Comparison of ENCODE assay signal across 8 mouse cellular contexts in the genomic region with DNA sequence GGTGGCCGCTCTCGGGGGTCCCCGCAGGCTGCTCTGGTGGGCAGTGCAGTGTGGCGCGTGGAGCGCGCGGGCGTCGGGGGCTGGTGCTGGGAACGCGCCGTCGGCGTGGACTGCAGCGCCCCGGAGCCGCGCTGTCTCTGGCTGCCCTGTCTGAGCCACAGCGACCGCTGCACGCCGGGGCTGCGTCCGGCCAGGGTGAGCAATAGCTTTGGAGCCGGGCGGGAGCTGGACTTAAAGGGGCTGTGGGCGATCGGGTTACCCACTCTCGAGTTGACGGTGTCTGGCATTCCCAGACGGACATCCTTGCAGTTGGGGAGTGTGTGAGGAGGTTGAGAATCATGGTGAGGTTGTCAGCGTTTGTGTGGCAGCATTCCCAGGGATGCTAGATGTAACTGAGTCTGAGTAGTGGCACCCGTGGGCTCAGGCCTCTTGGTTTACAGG. TPM values are rescaled to one million over a fixed set of nuclear protein-coding genes. Genes with fewer than 3 reads are reported as not detected.
A peak's percentile ranks its signal among the peaks of the same experiment; 100 is the strongest.
DNase-seq lines count a peak whose midpoint lies in the region; ATAC-seq and TF ChIP-seq lines count a peak whose summit lies in the region.

No protein-coding gene starts in this region.

- peak overlapping the region; percentile 63 for H3K4me3 ChIP-seq in kidney, adult 2 months (ENCODE audit: insufficient read depth, low read depth, low read length)
- peak overlapping the region; percentile 75 to 84 for H3K4me3 ChIP-seq in heart, embryonic 14.5 days (ENCODE audit: control insufficient read depth in 1 of 2, insufficient read depth in 1 of 2, low read depth in 1 of 2, low read length in 2 of 2)
- peak overlapping the region; percentile 97 for H3K4me3 ChIP-seq in liver, embryonic 12.5 days
- peak overlapping the region; percentile 62 for H3K4me3 ChIP-seq in small intestine, adult 2 months (ENCODE audit: low read depth, low read length)

- WGBS in kidney, adult 2 months: 4% methylated on average over 34 of the region's 34 CpGs
- WGBS in heart, embryonic 14.5 days: under 1% methylated on average over 34 of the region's 34 CpGs
- WGBS in liver, embryonic 12.5 days (ENCODE audit: insufficient replicate concordance): under 1% methylated on average over 34 of the region's 34 CpGs
- 4% methylated on average over 34 of the region's 34 CpGs for WGBS in small intestine, adult 2 months

- peak overlapping the region; percentile 58 for H3K27ac ChIP-seq in kidney, adult 2 months (ENCODE audit: insufficient read depth, low read depth, low read length)
- H3K27ac ChIP-seq in heart, embryonic 14.5 days (replicated peaks in 1 of 2; ENCODE audit: control insufficient read depth in 1 of 2, insufficient read depth in 1 of 2, low read depth in 2 of 2, low read length in 2 of 2): peak overlapping the region; percentile 74 to 94
- H3K27ac ChIP-seq in liver, embryonic 12.5 days: peak overlapping the region; percentile 99
- H3K27ac ChIP-seq in small intestine, adult 2 months (ENCODE audit: insufficient read depth, low read depth, low read length): peak overlapping the region; percentile 15

- no peak for DNase-seq in kidney, adult 2 months
- no peak for DNase-seq in kidney, adult 9 months
- peak; percentile 62 for DNase-seq in adrenal gland, adult 2 months
- no peak for DNase-seq in adipocyte (ENCODE audit: low spot score)
- DNase-seq in thymus, postnatal 25 days: no peak

- peak overlapping the region; percentile 74 for H3K4me2 ChIP-seq in heart, embryonic 14.5 days (ENCODE audit: low read length)
- H3K4me2 ChIP-seq in liver, embryonic 12.5 days: peak overlapping the region; percentile 90

- H3K4me1 ChIP-seq in kidney, adult 2 months (ENCODE audit: control insufficient read depth, insufficient read depth, low read length): peaks cover 16% of the 10 kb centered on the region
- peaks cover 64 to 77% of the 10 kb centered on the region in 2 experiments for H3K4me1 ChIP-seq in heart, embryonic 14.5 days (ENCODE audit: control insufficient read depth in 2 of 2, insufficient read depth in 2 of 2, low read length in 2 of 2)
- peaks cover 92% of the 10 kb centered on the region for H3K4me1 ChIP-seq in liver, embryonic 12.5 days
- peaks cover 7% of the 10 kb centered on the region for H3K4me1 ChIP-seq in small intestine, adult 2 months (ENCODE audit: control insufficient read depth, insufficient read depth, insufficient read length, low read length)

- no peaks in the 10 kb centered on the region for H3K9me3 ChIP-seq in heart, embryonic 14.5 days (ENCODE audit: control insufficient read depth, low read length)
- H3K9me3 ChIP-seq in liver, embryonic 12.5 days (replicated peaks): no peaks in the 10 kb centered on the region

- no peaks in the 10 kb centered on the region for H3K36me3 ChIP-seq in kidney, adult 2 months (ENCODE audit: control insufficient read depth, insufficient read depth, low read length)
- H3K36me3 ChIP-seq in heart, embryonic 14.5 days (ENCODE audit: control insufficient read depth, insufficient read depth, low read length): peaks cover 25% of the 10 kb centered on the region
- peaks cover 24% of the 10 kb centered on the region for H3K36me3 ChIP-seq in liver, embryonic 12.5 days
- H3K36me3 ChIP-seq in small intestine, adult 2 months (ENCODE audit: control insufficient read depth, insufficient read depth, low read length): no peaks in the 10 kb centered on the region; the same call in 1 of the 2 replicates

- no peaks in the 10 kb centered on the region for H3K27me3 ChIP-seq in kidney, adult 2 months (replicated peaks; ENCODE audit: control insufficient read depth, insufficient read depth, low read length)
- no peaks in the 10 kb centered on the region for H3K27me3 ChIP-seq in heart, embryonic 14.5 days (ENCODE audit: control insufficient read depth, insufficient read depth, low read length)
- H3K27me3 ChIP-seq in liver, embryonic 12.5 days (replicated peaks): no peaks in the 10 kb centered on the region
- peaks cover 27% of the 10 kb centered on the region for H3K27me3 ChIP-seq in small intestine, adult 2 months (ENCODE audit: control insufficient read depth, insufficient read depth, low read length)

- peak overlapping the region; percentile 95 for H3K9ac ChIP-seq in heart, embryonic 14.5 days (ENCODE audit: low read length)
- peak overlapping the region; percentile 100 for H3K9ac ChIP-seq in liver, embryonic 12.5 days

- no peak for TF ChIP-seq CTCF in kidney, adult 2 months (conservative IDR thresholded peaks at IDR 0.05; ENCODE audit: insufficient read depth, insufficient read length, low read depth, low read length)
- TF ChIP-seq CTCF in small intestine, adult 2 months (IDR thresholded peaks at IDR 0.05; ENCODE audit: extremely low read depth, insufficient read length, insufficient replicate concordance, low read depth, low read length): no peak

- ATAC-seq in heart, embryonic 14.5 days (ENCODE audit: insufficient number of reproducible peaks, insufficient read depth, low FRiP score, low read depth): peak; percentile 2; the same call in 1 of the 2 replicates
- peak; percentile 41 for ATAC-seq in liver, embryonic 12.5 days

- TF ChIP-seq POLR2A in kidney, adult 2 months (IDR thresholded peaks at IDR 0.05; ENCODE audit: low read depth, low read length): no peak
- TF ChIP-seq POLR2A in small intestine, adult 2 months (IDR thresholded peaks at IDR 0.05; ENCODE audit: low read depth, low read length): no peak

RNA-seq across cellular contexts. Expression of a gene that starts 25.1 kb away (rescaled TPM):
- polyA plus RNA-seq in kidney, adult 2 months (2012; rRNA removed): 14.9 and 17.1 TPM in 2 replicates
- 10 to 100 TPM; 29.0 to 29.3 TPM for total RNA-seq in adrenal gland, adult 2 months (2021)
- polyA plus RNA-seq in adrenal gland, adult 2 months (2012; rRNA removed): 96.3 and 106 TPM in 2 replicates
- polyA plus RNA-seq in heart, embryonic 14.5 days (2014; fragmentation: Nextera tagmentation; extraction: Ambion mirVana): 7.1 and 8.4 TPM in 2 replicates
- 17.3 and 19.7 TPM in 2 replicates for polyA plus RNA-seq in liver, embryonic 12.5 days (2016; fragmentation: Nextera tagmentation; extraction: Ambion mirVana)
- polyA plus RNA-seq in small intestine, adult 2 months (2012; rRNA removed): 11.1 and 12.1 TPM in 2 replicates

RNA-seq across cellular contexts. Expression of a gene that starts 59.7 kb away (rescaled TPM):
- polyA plus RNA-seq in kidney, adult 2 months (2012; rRNA removed): not detected in 2 replicates
- total RNA-seq in adrenal gland, adult 2 months (2021): under 1 TPM in 1 of 2 experiments, not detected in 1; 0.59 TPM
- polyA plus RNA-seq in adrenal gland, adult 2 months (2012; rRNA removed): 0.07 and 0.09 TPM in 2 replicates
- 0.19 TPM in 1 of 2 replicates, not detected in the other for polyA plus RNA-seq in heart, embryonic 14.5 days (2014; fragmentation: Nextera tagmentation; extraction: Ambion mirVana)
- polyA plus RNA-seq in liver, embryonic 12.5 days (2016; fragmentation: Nextera tagmentation; extraction: Ambion mirVana): 1.3 and 1.4 TPM in 2 replicates
- polyA plus RNA-seq in small intestine, adult 2 months (2012; rRNA removed): not detected in 2 replicates

Comparison
In these comparisons a context has a peak if more than half of its experiments do, and no peak if none do; other contexts are left out.
1. H3K27ac ChIP-seq: peak in every context shown above with its lines; median percentile 99 in liver, embryonic 12.5 days; 84 in heart, embryonic 14.5 days; 58 in kidney, adult 2 months; 15 in small intestine, adult 2 months.